Mouse (Mus musculus) liver, postnatal 0 days (tissue): ENCODE data around the gene Ankrd55. TPM values are rescaled to one million over a fixed set of nuclear protein-coding genes. Genes with fewer than 3 reads are reported as not detected.
A peak's percentile ranks its signal among the peaks of the same experiment; 100 is the strongest.
"Not testable (repeated sequence)": the region's sequence is repeated elsewhere in the genome, so short reads cannot be mapped to it uniquely, and the experiment has no call there.

Experiments used
- ATAC-seq: fragments of 200-750 bp; cut with Nextera tagmentation; 2 replicates; pipeline ENCODE4 v1.8.0; 2017; ENCODE audit warnings: mild to moderate bottlenecking, moderate library complexity
- DNase-seq: peaks from one replicate; pipeline ENCODE4 v3.0.0-alpha.2; 2016
- H3K27ac ChIP-seq: fragments of 300-500 bp; sonication (generic); 2 replicates; pipeline ENCODE4 v1.5.1; 2014; ENCODE audit warnings: antibody characterized with exemption, moderate library complexity, mild to moderate bottlenecking, low read depth
- H3K27me3 ChIP-seq: fragments of 300-500 bp; sonication (generic); 2 replicates; pipeline ENCODE4 v1.6.1; 2014; ENCODE audit warnings: low read length, control low read depth, mixed read lengths; ENCODE audit not compliant: insufficient read depth
- H3K36me3 ChIP-seq: fragments of 300-500 bp; sonication (generic); replicated peaks from 2 replicates; pipeline ENCODE4 v1.6.1; 2014; ENCODE audit warnings: mild to moderate bottlenecking, control low read depth, low read length, moderate library complexity, mixed read lengths; ENCODE audit not compliant: insufficient read depth
- H3K4me1 ChIP-seq: fragments of 300-500 bp; sonication (generic); 2 replicates; pipeline ENCODE4 v1.6.1; 2014; ENCODE audit warnings: antibody characterized with exemption, mild to moderate bottlenecking, control low read depth; ENCODE audit not compliant: insufficient read depth
- H3K4me2 ChIP-seq: fragments of 300-500 bp; sonication (generic); 2 replicates; pipeline ENCODE4 v1.6.1; 2014; ENCODE audit warnings: low read depth, mild to moderate bottlenecking, low read length, moderate library complexity, mixed read lengths
- H3K4me3 ChIP-seq: fragments of 300-500 bp; sonication (generic); 2 replicates; pipeline ENCODE4 v1.5.1; 2014; ENCODE audit warnings: low read depth, low read length
- H3K9ac ChIP-seq: fragments of 300-500 bp; sonication (generic); replicated peaks from 2 replicates; pipeline ENCODE4 v1.6.1; 2014; ENCODE audit warnings: mild to moderate bottlenecking, moderate library complexity
- H3K9me3 ChIP-seq: fragments of 300-500 bp; sonication (generic); 2 replicates; pipeline ENCODE4 v1.6.1; 2016; ENCODE audit warnings: mild to moderate bottlenecking, control low read depth, low read length, mixed read lengths
- CTCF ChIP-seq: sonication (generic); IDR thresholded peaks from 2 replicates; pipeline ENCODE4 v1.5.1; 2016; ENCODE audit warnings: antibody characterized with exemption, low read depth
- EP300 ChIP-seq: IDR thresholded peaks from 2 replicates; pipeline ENCODE4 v1.6.1; 2016; ENCODE audit warnings: antibody characterized with exemption, low read depth, mild to moderate bottlenecking
- WGBS: fragments of 180-500 bp; shearing (Covaris S2); extraction: QIAGEN DNeasy Blood & Tissue Kit; methylation state at CpG from one replicate; pipeline ENCODE4 v1.1.7; 2014; ENCODE audit not compliant: insufficient replicate concordance; 5-methylcytosine and 5-hydroxymethylcytosine counted together
- polyA plus RNA-seq: library from polyadenylated mRNA; unstranded; fragments of >200 nt; fragmentation: Nextera tagmentation; extraction: Ambion mirVana; gene quantifications from 2 replicates; pipeline ENCODE4 v1.2.1, GENCODE M21; 2015

Ankrd55 gene
- polyA plus RNA-seq, 1 experiment from 2014 or later, result 1.3 TPM

DNA sequence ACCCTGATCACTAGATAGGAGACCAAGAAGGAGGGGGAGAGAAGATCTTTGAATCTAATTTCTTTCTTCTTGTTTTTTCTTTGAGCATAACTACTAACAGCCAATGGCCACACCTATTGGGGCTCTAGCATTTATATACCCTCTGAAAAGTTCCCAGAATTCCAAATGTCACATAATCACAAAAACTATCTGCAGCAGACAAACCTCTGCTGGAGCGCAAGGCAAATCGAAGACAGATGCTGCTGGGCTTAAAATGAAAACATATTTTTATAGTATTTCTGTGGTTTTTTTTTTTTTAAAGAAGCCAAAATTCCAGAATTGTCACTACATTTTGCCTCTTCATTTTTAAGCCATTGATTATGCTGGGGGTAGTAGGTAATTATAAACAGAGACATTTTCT is 15.2 kb downstream of the Ankrd55 start:
- TF ChIP-seq EP300 (no peak), CTCF (no peak)
- no peak for DNase-seq
- WGBS, result 84% methylated on average over 2 of the region's 2 CpGs

DNA sequence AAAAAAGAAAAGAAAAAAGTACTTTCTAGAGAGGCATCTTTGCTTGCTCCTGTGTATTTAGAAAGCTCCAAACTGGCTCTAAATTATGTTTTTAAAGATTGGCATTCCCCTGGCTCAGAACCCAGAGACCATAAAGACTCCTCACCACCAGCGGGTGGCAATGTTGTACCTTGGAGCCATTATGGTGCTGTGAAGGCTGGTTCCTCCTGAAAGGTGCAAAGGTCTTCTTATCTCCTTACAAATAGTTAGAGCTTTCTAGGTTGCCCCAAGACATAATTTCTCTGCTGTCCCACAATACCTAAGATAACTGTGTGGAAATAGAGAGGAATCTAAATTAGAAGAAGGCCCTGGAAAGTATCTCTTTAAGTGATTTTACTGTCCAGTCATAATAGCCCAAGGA is 20.4 kb downstream of the Ankrd55 start:
- Histone ChIP-seq H3K9ac (no peak overlapping the region), H3K4me2 (no peak overlapping the region), H3K4me3 (no peak overlapping the region), H3K36me3 (no peaks in the 10 kb centered on the region), H3K4me1 (no peaks in the 10 kb centered on the region), H3K9me3 (no peaks in the 10 kb centered on the region), H3K27ac (no peak overlapping the region), H3K27me3 (no peaks in the 10 kb centered on the region)
- WGBS, result 14% methylated on average over 1 of the region's 1 CpGs
- ATAC-seq (peak; percentile 66), DNase-seq (peak; percentile 62)
- TF ChIP-seq CTCF, result peak; percentile 84
- no peak for TF ChIP-seq EP300

More for the DNA sequence above, 15.2 kb downstream of the Ankrd55 start:
- no peak overlapping the region for H3K4me3 ChIP-seq
- H3K27ac ChIP-seq, result no peak overlapping the region
- no peak overlapping the region for H3K4me2 ChIP-seq
- H3K27me3 ChIP-seq, result no peaks in the 10 kb centered on the region
- no peak for ATAC-seq
- no peak overlapping the region for H3K9ac ChIP-seq
- H3K4me1 ChIP-seq, result no peaks in the 10 kb centered on the region
- no peaks in the 10 kb centered on the region for H3K9me3 ChIP-seq
- no peaks in the 10 kb centered on the region for H3K36me3 ChIP-seq

- not testable (repeated sequence) for H3K27me3 ChIP-seq, H3K4me2 ChIP-seq, H3K36me3 ChIP-seq, ATAC-seq, DNase-seq, H3K4me1 ChIP-seq, H3K9me3 ChIP-seq, H3K27ac ChIP-seq, H3K9ac ChIP-seq, H3K4me3 ChIP-seq
- WGBS, result 76% methylated on average over 3 of the region's 3 CpGs
These were observed 23.4 kb downstream of the Ankrd55 start for GRCm38 (mm10) chr13:112311611-112312010.

DNA sequence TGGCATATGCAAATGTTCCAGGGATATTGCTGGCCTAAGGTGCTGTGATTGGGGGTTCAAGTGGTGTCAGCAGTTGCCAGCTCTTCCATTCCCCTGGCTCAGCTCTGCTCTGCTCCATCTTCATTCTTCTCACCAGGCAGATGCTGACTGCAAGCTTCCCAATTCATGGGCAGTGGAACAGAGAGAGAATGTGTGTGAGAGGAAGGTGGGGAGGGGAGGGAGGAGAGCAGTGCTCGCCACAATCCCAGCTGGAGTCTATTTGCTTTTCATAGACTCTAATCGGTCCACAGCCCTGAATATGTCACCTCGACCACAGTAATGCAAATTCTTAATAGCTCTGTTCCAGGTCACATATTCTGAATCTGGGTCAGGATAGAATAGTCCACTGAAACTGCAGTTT is 27.2 kb downstream of the Ankrd55 start:
- TF ChIP-seq CTCF, result no peak
- no peak for TF ChIP-seq EP300

DNA sequence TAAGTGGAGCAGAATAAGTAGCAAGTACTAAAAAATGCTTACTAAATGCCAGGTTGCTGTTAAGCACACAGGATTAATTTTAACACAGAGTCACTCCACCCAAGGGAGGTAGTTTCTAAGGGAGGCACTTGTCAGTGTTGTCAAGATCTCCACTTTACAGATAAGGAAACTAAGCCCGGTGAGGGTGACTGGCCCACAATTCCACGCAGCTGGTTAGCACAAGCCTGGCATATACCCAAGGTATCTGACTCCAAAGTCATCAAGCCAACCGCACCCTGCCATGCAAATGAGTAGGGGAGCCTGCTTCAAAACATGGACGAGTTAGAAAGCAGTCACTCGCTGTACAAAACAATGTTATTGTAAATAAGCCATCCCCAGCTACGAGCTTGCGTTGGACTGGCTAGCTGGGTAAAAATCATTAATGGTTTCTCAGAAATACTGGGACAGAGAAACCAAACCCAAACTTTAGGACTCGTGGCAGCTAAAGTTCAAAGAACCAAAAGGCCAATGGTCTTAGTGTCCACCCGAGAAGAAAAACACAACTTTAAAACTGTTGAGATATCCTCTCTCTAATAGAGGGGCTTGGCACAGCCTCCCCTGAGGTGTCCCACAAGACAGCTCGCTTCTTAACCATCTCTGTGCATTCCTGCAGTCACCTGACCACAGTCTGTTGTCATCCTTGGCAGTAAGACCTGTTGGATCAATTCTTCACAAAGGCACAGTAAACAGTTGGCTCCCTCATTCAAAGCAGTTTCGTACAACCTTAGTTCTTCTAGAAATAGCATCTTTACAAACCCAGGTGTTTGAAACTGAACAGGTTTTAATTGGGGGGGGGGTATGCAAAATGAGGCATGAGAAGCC is 28.6 kb downstream of the Ankrd55 start:
- 44% methylated on average over 11 of the region's 11 CpGs for WGBS
- Histone ChIP-seq H3K4me1 (peaks cover 8% of the 10 kb centered on the region), H3K4me3 (no peak overlapping the region), H3K9me3 (no peaks in the 10 kb centered on the region), H3K36me3 (no peaks in the 10 kb centered on the region), H3K27ac (peak overlapping the region; percentile 84), H3K4me2 (no peak overlapping the region), H3K9ac (no peak overlapping the region), H3K27me3 (no peaks in the 10 kb centered on the region)
- ATAC-seq (peak; percentile 95), DNase-seq (peak; percentile 48)
- TF ChIP-seq EP300, result peak; percentile 38; the same call in 1 of the 2 replicates
- no peak for TF ChIP-seq CTCF

More for the DNA sequence above, 27.2 kb downstream of the Ankrd55 start:
- no peaks in the 10 kb centered on the region for H3K9me3 ChIP-seq
- WGBS, result 54% methylated on average over 3 of the region's 3 CpGs
- no peak overlapping the region for H3K27ac ChIP-seq
- peaks cover 8% of the 10 kb centered on the region for H3K4me1 ChIP-seq
- H3K9ac ChIP-seq, result no peak overlapping the region
- no peak overlapping the region for H3K4me2 ChIP-seq
- DNase-seq (no peak), ATAC-seq (no peak)
- no peak overlapping the region for H3K4me3 ChIP-seq
- no peaks in the 10 kb centered on the region for H3K27me3 ChIP-seq
- H3K36me3 ChIP-seq, result no peaks in the 10 kb centered on the region

GRCm38 (mm10) chr13:112318124-112318523 is 29.9 kb downstream of the Ankrd55 start:
- ATAC-seq (no peak), DNase-seq (no peak)
- Histone ChIP-seq H3K27ac (no peak overlapping the region), H3K9me3 (no peaks in the 10 kb centered on the region), H3K4me1 (peaks cover 8% of the 10 kb centered on the region), H3K4me2 (no peak overlapping the region), H3K9ac (no peak overlapping the region), H3K27me3 (no peaks in the 10 kb centered on the region), H3K36me3 (no peaks in the 10 kb centered on the region), H3K4me3 (no peak overlapping the region)
- 79% methylated on average over 8 of the region's 8 CpGs for WGBS
- no peak for TF ChIP-seq CTCF
- no peak for TF ChIP-seq EP300
